Mouse (Mus musculus) hindbrain, embryonic 13.5 days (tissue): ENCODE measurements around the gene Plekhh3. TPM values are rescaled to one million over a fixed set of nuclear protein-coding genes. Genes with fewer than 3 reads are reported as not detected.
A peak's percentile ranks its signal among the peaks of the same experiment; 100 is the strongest.

Source experiments
- ATAC-seq: fragments of 200-750 bp; cut with Nextera tagmentation; 2 replicates; pipeline ENCODE4 v1.8.0; 2017; ENCODE audit warnings: moderate TSS enrichment; ENCODE audit not compliant: low FRiP score
- H3K27ac ChIP-seq: fragments of 300-500 bp; sonication (generic); 2 replicates; pipeline ENCODE4 v1.5.1; 2015; ENCODE audit warnings: inconsistent platforms, mild to moderate bottlenecking, moderate library complexity
- H3K27me3 ChIP-seq: fragments of 300-500 bp; sonication (generic); 2 replicates; pipeline ENCODE4 v1.6.1; 2015; ENCODE audit warnings: mild to moderate bottlenecking, inconsistent platforms
- H3K36me3 ChIP-seq: fragments of 300-500 bp; sonication (generic); 2 replicates; pipeline ENCODE4 v1.6.1; 2015; ENCODE audit warnings: mild to moderate bottlenecking, inconsistent platforms
- H3K4me1 ChIP-seq: fragments of 300-500 bp; sonication (generic); replicated peaks from 2 replicates; pipeline ENCODE4 v1.6.1; 2015; ENCODE audit warnings: inconsistent platforms
- H3K4me2 ChIP-seq: fragments of 300-500 bp; sonication (generic); 2 replicates; pipeline ENCODE4 v1.6.1; 2015; ENCODE audit warnings: inconsistent platforms, mild to moderate bottlenecking, moderate library complexity
- H3K4me3 ChIP-seq: fragments of 300-500 bp; sonication (generic); 2 replicates; pipeline ENCODE4 v1.5.1; 2015; ENCODE audit warnings: mild to moderate bottlenecking, inconsistent platforms
- H3K9ac ChIP-seq: fragments of 300-500 bp; sonication (generic); 2 replicates; pipeline ENCODE4 v1.6.1; 2015; ENCODE audit warnings: mild to moderate bottlenecking, inconsistent platforms
- H3K9me3 ChIP-seq: fragments of 300-500 bp; sonication (generic); 2 replicates; pipeline ENCODE4 v1.6.1; 2016; ENCODE audit warnings: inconsistent platforms
- WGBS: fragments of 180-500 bp; shearing (Covaris S2); methylation state at CpG from one replicate; pipeline ENCODE4 v1.1.7; 2015; 5-methylcytosine and 5-hydroxymethylcytosine counted together
- polyA plus RNA-seq: library from polyadenylated mRNA; unstranded; fragments of >200 nt; fragmentation: Nextera tagmentation; extraction: Ambion mirVana; gene quantifications from 2 replicates; pipeline ENCODE4 v1.2.1, GENCODE M21; 2015

Gene Plekhh3
- polyA plus RNA-seq, 1 experiment from 2014 or later = 10.2 TPM

DNA sequence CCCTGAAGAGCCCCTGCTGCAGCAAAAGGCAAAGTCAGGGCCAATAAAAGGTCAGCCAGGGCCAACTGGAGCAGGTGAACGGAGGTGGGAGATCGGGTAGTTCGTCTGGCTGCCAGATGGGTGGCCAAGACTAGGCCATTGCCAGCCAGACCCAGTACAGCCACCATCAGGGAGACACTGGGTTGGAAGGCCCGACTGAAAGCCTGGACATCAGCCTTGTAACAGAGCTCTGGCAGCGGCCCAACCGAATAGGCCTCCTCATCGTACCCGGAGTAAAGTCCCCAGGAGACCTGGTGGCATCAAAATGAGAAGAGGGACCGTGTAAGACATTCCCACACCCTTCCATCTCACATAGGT is 3.2 kb upstream of the Plekhh3 start:
- peak overlapping the region; percentile 32 for H3K4me3 ChIP-seq
- no peaks in the 10 kb centered on the region for H3K36me3 ChIP-seq
- no peaks in the 10 kb centered on the region for H3K9me3 ChIP-seq
- H3K27ac ChIP-seq = peak overlapping the region; percentile 71
- H3K9ac ChIP-seq = peak overlapping the region; percentile 73
- WGBS = 21% methylated on average over 9 of the region's 9 CpGs
- H3K4me2 ChIP-seq = peak overlapping the region; percentile 59
- no peak for ATAC-seq
- H3K27me3 ChIP-seq = peaks cover 66% of the 10 kb centered on the region
- peaks cover 82% of the 10 kb centered on the region for H3K4me1 ChIP-seq

DNA sequence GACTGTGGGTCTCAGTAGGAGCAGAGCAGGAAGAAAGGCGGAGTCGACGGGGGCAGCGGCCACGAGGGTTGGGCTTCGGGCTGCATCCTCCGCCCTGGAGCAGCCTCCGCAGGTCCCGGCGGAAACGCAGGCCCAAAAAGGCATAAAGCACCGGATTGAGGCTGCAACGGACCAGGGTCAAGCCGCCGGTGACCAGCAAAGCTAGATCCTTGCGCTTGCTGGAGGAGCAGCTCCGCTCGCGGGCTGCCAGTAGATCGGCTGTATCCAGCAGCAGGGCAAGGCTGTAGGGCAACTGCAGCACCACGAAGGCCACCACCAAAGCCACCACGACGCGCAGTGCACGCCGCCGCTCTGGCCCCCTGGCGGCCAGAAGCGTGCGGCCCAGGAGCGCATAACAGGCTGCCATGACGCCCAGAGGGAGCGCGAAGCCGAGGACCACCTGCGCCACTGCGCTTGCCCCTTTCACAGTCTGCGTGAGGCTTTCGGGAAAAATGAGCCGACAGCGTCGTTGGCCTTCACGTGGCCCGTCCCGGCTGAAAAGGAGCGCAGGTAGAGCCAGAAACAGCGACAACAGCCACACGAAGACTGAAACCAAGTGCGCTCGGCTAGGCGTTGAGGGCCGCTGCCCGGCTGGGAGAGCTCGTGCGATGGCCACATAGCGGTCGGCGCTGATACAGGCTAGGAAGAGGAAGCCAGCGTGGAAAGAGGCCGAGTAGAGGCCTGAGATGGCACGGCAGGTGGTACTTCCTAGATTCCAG is 2.7 kb upstream of the Plekhh3 start:
- Histone ChIP-seq H3K4me1 (peaks cover 87% of the 10 kb centered on the region), H3K9me3 (no peaks in the 10 kb centered on the region), H3K4me2 (peak overlapping the region; percentile 59), H3K4me3 (peak overlapping the region; percentile 32), H3K36me3 (no peaks in the 10 kb centered on the region), H3K9ac (peak overlapping the region; percentile 73), H3K27ac (peak overlapping the region; percentile 71), H3K27me3 (peaks cover 66% of the 10 kb centered on the region)
- under 1% methylated on average over 61 of the region's 61 CpGs for WGBS
- ATAC-seq = peak; percentile 33

DNA sequence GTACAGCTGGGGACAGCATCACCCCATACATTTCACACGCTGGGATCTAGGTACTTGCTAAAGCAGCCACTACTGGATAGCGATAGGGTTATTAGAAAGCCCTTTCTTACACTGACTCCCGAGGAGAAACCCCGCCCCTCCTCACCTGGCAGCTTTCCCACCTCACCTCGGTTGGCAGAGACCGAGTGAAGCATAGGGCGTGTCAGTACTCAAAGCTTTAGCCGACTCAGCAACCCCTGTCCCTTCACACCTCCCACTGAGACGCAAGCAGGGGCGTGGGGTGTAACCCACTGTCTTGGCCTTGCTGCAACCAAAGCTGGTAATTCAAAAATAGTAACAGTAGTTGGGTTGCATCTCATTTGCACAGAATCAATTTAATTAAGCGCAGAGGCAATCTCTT is 2.0 kb upstream of the Plekhh3 start:
- WGBS = 4% methylated on average over 11 of the region's 11 CpGs
- Histone ChIP-seq H3K9ac (peak overlapping the region; percentile 73; the same call in 1 of the 2 replicates), H3K4me1 (peaks cover 88% of the 10 kb centered on the region), H3K36me3 (no peaks in the 10 kb centered on the region), H3K4me3 (peak overlapping the region; percentile 32), H3K27me3 (peaks cover 66% of the 10 kb centered on the region), H3K9me3 (no peaks in the 10 kb centered on the region), H3K27ac (no peak overlapping the region), H3K4me2 (peak overlapping the region; percentile 59)
- no peak for ATAC-seq

DNA sequence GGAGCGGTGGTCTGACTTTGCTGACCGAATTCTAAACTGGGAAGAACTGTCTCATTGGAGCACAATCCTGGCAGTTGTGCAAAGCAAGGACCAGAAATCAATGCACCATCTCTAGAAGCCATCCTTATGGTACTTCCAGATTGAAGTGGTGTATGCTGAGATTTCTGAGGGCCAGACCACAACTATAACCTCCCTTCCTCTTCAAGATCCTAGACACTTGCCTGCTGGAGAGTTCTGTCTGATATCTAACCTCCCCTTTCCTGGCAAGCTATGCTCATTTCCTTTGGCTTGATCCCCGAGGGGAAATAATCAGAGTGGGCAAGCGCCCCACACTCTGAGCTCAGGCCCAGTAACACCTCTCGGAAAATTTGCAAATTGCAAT is 1.3 kb upstream of the Plekhh3 start:
- H3K27me3 ChIP-seq = peaks cover 66% of the 10 kb centered on the region
- H3K9me3 ChIP-seq = no peaks in the 10 kb centered on the region
- peak overlapping the region; percentile 89 for H3K27ac ChIP-seq
- H3K4me2 ChIP-seq = peak overlapping the region; percentile 83
- peak overlapping the region; percentile 69 for H3K9ac ChIP-seq
- peaks cover 6% of the 10 kb centered on the region for H3K36me3 ChIP-seq
- peaks cover 83% of the 10 kb centered on the region for H3K4me1 ChIP-seq
- H3K4me3 ChIP-seq = peak overlapping the region; percentile 49
- no peak for ATAC-seq
- 20% methylated on average over 5 of the region's 5 CpGs for WGBS

DNA sequence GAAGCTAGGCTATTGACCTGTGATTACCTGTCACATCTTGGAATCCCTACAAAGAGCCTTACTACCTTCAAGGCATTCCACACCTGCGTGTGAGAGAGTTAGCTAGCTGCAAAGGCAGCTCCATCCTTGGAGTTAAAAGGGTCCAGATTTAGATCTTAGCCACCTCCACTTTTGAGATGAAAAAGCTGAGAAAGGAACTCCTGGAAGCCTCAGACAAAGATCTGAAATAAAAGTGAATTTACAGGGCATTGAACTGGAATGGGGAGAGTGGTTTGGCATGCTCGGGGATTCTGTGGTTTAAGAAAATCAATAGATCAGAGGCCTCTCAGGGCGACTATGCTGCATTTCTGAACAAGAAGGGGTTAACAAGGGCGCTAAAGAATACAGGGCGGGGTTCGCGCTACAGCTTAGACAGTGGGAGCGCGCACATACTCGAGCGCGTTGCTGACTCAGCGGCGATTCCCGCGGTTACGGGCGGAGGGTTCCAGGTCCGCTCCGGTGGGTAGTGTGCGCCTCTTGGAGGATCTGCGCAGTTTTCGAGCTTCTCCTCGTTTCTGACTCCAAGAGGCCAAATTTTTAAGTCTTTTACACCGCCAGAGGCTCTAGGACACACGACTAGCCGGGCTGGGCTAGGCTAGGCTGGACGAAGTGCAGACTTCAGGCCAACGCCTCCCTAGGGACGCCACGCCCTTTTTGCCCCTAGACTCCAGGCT is 726 bp upstream of the Plekhh3 start:
- peak; percentile 46 for ATAC-seq
- H3K27me3 ChIP-seq = peaks cover 66% of the 10 kb centered on the region
- peak overlapping the region; percentile 89 for H3K27ac ChIP-seq
- no peaks in the 10 kb centered on the region for H3K9me3 ChIP-seq
- WGBS = under 1% methylated on average over 31 of the region's 31 CpGs
- peak overlapping the region; percentile 83 for H3K4me2 ChIP-seq
- peaks cover 77% of the 10 kb centered on the region for H3K4me1 ChIP-seq
- H3K9ac ChIP-seq = peak overlapping the region; percentile 69
- H3K4me3 ChIP-seq = peak overlapping the region; percentile 49
- H3K36me3 ChIP-seq = peaks cover 12% of the 10 kb centered on the region

DNA sequence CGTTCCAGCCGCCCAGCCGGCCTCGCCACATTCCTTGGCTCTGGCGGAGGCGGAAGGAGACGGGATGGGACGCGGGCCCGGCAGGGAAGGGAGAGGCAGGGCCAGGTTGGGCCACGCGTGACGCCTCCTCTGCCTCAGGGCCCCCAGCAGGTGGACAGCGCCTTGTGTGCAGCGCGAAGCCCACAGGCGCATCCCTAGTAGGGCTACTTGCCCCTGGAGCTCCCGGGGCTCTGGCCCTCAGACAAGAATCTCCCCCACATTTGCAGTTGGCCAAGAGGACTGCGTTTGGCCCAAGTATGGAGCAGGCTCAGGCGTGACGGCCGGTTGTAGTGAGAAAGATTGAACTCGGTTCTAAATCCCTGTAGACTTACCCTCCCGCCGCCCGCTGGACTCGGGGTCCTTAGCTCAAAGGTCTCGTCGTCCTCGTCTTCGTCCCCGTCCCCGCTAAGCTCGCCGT is 769 bp downstream of the Plekhh3 start, which contains the start of gene Cntnap1:
Gene Cntnap1, plus strand, starts transcription at position 170 of the 457 bp plus-strand sequence.
- H3K27me3 ChIP-seq = peaks cover 72% of the 10 kb centered on the region
- H3K4me1 ChIP-seq = peaks cover 67% of the 10 kb centered on the region
- no peaks in the 10 kb centered on the region for H3K9me3 ChIP-seq
- H3K9ac ChIP-seq = peak within 1 kb of the TSS; percentile 83
- H3K36me3 ChIP-seq = peaks cover 24% of the 10 kb centered on the region
- H3K27ac ChIP-seq = peak within 1 kb of the TSS; percentile 87
- H3K4me2 ChIP-seq = peak within 1 kb of the TSS; percentile 91
- no peak for ATAC-seq
- under 1% methylated on average over 35 of the region's 35 CpGs for WGBS
- peak within 1 kb of the TSS; percentile 76 for H3K4me3 ChIP-seq

DNA sequence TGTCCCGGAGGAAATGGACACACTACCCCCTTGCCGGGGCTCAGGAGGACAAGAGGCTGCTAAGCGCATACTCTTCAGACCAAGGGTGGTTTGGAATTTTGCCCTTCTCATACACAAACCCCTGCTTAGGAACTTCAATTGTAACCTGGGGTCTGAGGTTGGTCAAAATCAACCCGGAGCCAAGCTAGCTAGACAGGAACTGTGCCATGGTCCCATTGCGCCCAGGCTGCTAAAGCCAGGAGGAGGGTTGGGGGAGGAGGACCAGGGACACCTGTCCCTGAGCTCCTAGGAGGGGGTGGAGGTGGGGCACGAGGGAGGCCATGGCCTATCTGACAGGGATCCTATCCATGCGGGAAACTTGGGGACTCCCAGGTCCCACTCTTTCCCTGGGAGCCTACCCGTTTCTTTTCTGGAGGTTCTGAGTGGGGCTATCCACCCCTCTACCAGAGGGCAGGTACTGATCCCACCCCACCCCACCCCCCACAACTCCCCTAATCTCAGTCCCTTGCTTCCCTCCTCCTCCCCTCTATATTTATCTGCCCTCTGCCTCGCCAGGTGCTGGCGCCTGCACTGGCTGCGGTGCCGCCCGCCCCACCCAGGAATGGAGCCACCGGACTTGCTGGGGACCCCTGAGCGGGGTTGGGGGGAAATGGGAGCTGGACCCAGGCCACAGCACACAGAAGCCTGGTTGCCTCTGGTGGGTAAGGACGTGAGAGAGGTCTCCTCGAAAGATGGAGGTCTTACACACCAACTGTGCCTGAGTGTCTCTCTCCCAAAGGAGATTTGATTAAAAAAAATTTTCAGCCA is 1.6 kb downstream of the Plekhh3 start:
- H3K9ac ChIP-seq = peak overlapping the region; percentile 83

DNA sequence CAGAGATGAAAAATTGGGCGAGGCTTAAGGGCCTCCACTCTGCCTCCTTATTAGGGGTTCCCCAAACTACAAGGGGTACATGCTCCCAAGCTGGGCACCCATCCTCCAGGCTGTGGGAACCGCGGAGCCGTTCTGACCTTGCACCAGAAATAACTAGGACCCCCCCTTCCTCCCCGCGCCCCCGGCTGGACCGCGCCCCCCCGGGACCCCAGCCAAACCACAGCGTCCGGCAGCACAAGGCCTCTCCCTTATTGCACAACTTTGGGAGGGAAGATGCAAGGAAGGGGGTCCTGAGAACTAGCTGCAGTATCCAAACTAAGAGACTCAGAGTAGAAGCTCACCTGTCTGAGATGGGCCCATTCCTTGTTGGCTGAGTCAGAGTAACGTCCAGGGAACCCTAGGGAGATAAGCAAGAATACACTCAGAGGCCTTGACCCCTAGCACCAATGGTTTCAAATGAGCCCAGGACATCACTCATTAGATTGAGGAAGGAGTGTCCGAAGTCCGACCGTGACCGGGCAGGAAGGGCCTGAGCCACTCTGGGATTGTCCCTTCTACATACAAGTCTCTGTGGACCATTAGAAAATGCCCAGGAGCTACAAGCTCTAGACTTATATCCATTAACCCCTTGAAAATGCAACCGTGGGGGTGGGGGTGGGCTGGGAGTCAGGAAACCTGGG is 2.7 kb downstream of the Plekhh3 start:
- Histone ChIP-seq H3K27ac (no peak overlapping the region), H3K9ac (no peak overlapping the region), H3K9me3 (no peaks in the 10 kb centered on the region), H3K27me3 (peaks cover 77% of the 10 kb centered on the region), H3K4me2 (peak overlapping the region; percentile 91), H3K4me3 (peak overlapping the region; percentile 76), H3K4me1 (peaks cover 59% of the 10 kb centered on the region), H3K36me3 (peaks cover 40% of the 10 kb centered on the region)
- 58% methylated on average over 18 of the region's 18 CpGs for WGBS
- no peak for ATAC-seq

More for the DNA sequence above, 1.6 kb downstream of the Plekhh3 start:
- Histone ChIP-seq H3K4me1 (peaks cover 63% of the 10 kb centered on the region), H3K9me3 (no peaks in the 10 kb centered on the region), H3K36me3 (peaks cover 31% of the 10 kb centered on the region), H3K4me3 (peak overlapping the region; percentile 76), H3K27ac (no peak overlapping the region), H3K27me3 (peaks cover 72% of the 10 kb centered on the region), H3K4me2 (peak overlapping the region; percentile 91)
- whole genome bisulfite sequencing = 14% methylated on average over 17 of the region's 17 CpGs
- ATAC-seq = no peak

DNA sequence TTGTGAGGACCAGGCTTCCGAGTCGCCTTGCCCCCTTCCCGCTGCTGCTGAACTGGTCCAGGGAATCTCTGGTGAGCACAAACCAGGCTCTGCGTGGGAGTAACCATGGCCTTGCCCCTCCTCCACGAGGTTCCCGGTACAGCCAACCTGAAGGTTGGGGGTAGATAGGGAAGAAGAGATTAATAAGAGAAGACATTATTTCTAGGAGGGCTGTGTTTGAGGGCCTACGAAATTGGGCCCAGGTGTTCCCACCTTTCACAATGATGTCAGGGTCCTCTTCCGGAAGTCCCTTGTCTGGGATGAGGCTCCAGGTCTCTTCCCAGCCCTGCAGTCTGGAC is 3.2 kb downstream of the Plekhh3 start:
- H3K9me3 ChIP-seq = no peaks in the 10 kb centered on the region
- peaks cover 45% of the 10 kb centered on the region for H3K36me3 ChIP-seq
- H3K4me1 ChIP-seq = peaks cover 54% of the 10 kb centered on the region
- peaks cover 77% of the 10 kb centered on the region for H3K27me3 ChIP-seq
- H3K9ac ChIP-seq = no peak overlapping the region
- no peak overlapping the region for H3K27ac ChIP-seq
- no peak overlapping the region for H3K4me3 ChIP-seq
- H3K4me2 ChIP-seq = no peak overlapping the region
- ATAC-seq = no peak
- 46% methylated on average over 8 of the region's 8 CpGs for WGBS

DNA sequence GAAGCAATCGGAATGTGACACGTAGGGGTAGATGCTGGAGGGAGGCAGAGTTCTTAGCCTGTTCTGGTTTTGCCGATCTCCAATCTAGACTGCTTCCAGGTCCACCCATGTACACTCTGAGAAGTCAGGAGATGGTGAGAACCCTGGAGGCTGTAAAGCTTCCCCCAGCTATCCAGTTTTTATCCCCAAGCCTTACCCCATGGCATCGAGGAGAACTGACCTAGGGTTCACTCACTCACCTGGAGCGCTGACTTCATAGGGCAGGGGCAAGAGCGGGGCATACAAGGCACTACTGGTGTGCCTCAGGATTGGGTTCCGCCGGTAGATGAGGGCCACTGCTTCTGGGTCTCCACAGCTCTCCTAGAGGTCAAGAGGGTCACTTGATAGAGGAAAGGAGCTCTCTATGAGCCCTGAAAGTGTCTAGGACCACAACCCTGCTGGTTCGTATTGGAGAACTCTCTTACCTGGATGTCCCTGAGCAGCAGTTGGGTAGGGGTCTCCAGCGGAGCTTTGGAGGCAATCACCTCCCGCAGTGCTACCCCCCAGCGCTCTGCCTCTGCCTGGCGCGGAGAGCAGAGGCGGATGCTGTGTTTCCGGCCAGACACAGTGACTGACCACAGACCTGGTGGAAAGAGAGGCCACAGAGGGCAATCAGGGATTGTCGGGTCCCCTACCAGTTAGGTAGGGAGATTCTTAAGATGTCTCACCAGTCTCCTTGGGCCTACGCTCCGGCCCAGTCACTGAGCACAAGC is 3.8 kb downstream of the Plekhh3 start:
- H3K9ac ChIP-seq = no peak overlapping the region
- 44% methylated on average over 19 of the region's 19 CpGs for WGBS
- H3K36me3 ChIP-seq = peaks cover 49% of the 10 kb centered on the region
- H3K9me3 ChIP-seq = no peaks in the 10 kb centered on the region
- ATAC-seq = no peak
- peaks cover 49% of the 10 kb centered on the region for H3K4me1 ChIP-seq
- H3K4me3 ChIP-seq = no peak overlapping the region
- no peak overlapping the region for H3K4me2 ChIP-seq
- peaks cover 81% of the 10 kb centered on the region for H3K27me3 ChIP-seq
- no peak overlapping the region for H3K27ac ChIP-seq

DNA sequence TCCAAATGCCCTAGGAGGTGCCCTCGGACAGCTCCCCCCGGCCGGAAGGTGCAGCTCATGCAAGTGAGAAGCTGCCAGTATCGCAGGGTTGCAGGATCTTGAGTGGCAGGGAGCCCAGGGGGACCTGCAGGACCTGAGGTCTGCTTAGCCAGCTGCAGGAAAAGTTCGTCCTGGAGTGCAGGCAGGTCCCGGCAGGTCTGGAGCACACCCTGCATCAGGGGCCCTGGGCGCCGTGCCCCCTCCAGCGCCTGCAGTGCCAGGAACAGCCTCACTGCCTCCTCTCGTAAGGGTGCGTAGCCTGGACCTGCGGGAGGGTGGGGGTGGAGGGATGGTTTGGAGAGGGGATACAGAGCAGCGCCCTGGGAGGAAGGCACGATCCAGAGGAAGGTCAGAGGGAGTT is 4.8 kb downstream of the Plekhh3 start:
- peaks cover 60% of the 10 kb centered on the region for H3K36me3 ChIP-seq
- 40% methylated on average over 14 of the region's 14 CpGs for WGBS
- H3K4me1 ChIP-seq = peaks cover 40% of the 10 kb centered on the region
- no peaks in the 10 kb centered on the region for H3K9me3 ChIP-seq
- no peak overlapping the region for H3K4me3 ChIP-seq
- H3K27me3 ChIP-seq = peaks cover 91% of the 10 kb centered on the region
- ATAC-seq = no peak
- H3K4me2 ChIP-seq = no peak overlapping the region
- H3K9ac ChIP-seq = no peak overlapping the region
- no peak overlapping the region for H3K27ac ChIP-seq
